Mouse (Mus musculus) kidney, adult 2 months (tissue): ENCODE results near the gene Rbp7.

Source experiments
- CTCF ChIP-seq: fragments of 200-500 bp; conservative IDR thresholded peaks from 2 replicates; pipeline ENCODE4 v1.5.1; 2011; ENCODE audit warnings: low read depth, mild to moderate bottlenecking, control low read depth, low read length, moderate library complexity, mixed read lengths; ENCODE audit not compliant: insufficient read depth, insufficient read length
- POLR2A ChIP-seq: fragments of 200-500 bp; IDR thresholded peaks from one replicate; pipeline ENCODE4 v1.6.1; 2011; ENCODE audit warnings: low read depth, low read length, control low read depth

- TF ChIP-seq POLR2A, result no peak
- TF ChIP-seq CTCF, result no peak
Measured at GRCm38 (mm10) chr4:149442436-149442835, 12.3 kb downstream of the Rbp7 start.
